Mouse (Mus musculus): ENCODE data around the gene Tas2r126. TPM values are rescaled to one million over a fixed set of nuclear protein-coding genes. Genes with fewer than 3 reads are reported as not detected.

Gene Tas2r126
- total RNA-seq (2012; rRNA removed): not detected in 2 replicates

DNA sequence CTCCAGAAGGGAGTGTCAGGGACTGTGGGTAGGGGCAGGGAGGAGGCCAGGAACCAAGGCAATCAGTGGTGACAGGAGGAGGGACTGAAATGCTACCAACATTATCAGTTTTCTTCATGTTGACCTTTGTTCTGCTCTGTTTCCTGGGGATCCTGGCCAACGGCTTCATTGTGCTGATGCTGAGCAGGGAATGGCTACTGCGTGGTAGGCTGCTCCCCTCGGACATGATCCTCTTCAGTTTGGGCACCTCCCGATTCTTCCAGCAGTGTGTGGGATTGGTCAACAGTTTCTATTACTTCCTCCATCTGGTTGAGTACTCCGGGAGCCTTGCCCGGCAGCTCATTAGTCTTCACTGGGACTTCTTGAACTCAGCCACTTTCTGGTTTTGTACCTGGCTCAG, at the start of gene Tas2r126:
Gene Tas2r126, plus strand, starts transcription at position 90 of the 400 bp plus-strand sequence.
- TF ChIP-seq CHD2 (IDR thresholded peaks at IDR 0.05; ENCODE audit: low read depth, low read length) (no peak), HCFC1 (IDR thresholded peaks at IDR 0.05; ENCODE audit: borderline replicate concordance, insufficient read depth, low read length) (no peak)
- H3K27ac ChIP-seq (ENCODE audit: insufficient read depth, low read depth, low read length, poor library complexity, severe bottlenecking): no peak within 1 kb of the TSS
- no peaks in the 10 kb centered on the region for H3K36me3 ChIP-seq (ENCODE audit: control insufficient read depth, insufficient read depth, low read length, poor library complexity, severe bottlenecking)
- H3K9ac ChIP-seq (ENCODE audit: insufficient read depth, low read depth, low read length, poor library complexity, severe bottlenecking): no peak within 1 kb of the TSS
- in situ Hi-C loops (cut with MboI; ENCODE audit: low sequenced_read_pairs in 2 of 2, unreplicated experiment in 2 of 2): no loop called here
- DNase-seq (ENCODE audit: low read depth, low spot score): no peak
- no peak within 1 kb of the TSS for H3K4me3 ChIP-seq (ENCODE audit: insufficient read depth in 1 of 2, low read depth in 1 of 2, low read length in 2 of 2, poor library complexity in 1 of 2, severe bottlenecking in 1 of 2)
- H3K4me1 ChIP-seq (ENCODE audit: control insufficient read depth in 2 of 2, insufficient read depth in 2 of 2, low read length in 2 of 2, poor library complexity in 1 of 2): no peaks in the 10 kb centered on the region
- H3K9me3 ChIP-seq (ENCODE audit: control insufficient read depth, insufficient read depth, low read depth, low read length): no peaks in the 10 kb centered on the region

- DNase-seq (ENCODE audit: low read depth, low spot score): no peak
- in situ Hi-C loops (cut with MboI; ENCODE audit: low sequenced_read_pairs in 2 of 2, unreplicated experiment in 2 of 2): no loop called here
- H3K27ac ChIP-seq (ENCODE audit: insufficient read depth, low read depth, low read length, poor library complexity, severe bottlenecking): no peak overlapping the region
- no peak for TF ChIP-seq HCFC1 (IDR thresholded peaks at IDR 0.05; ENCODE audit: borderline replicate concordance, insufficient read depth, low read length)
- no peak for TF ChIP-seq ZC3H11A (IDR thresholded peaks at IDR 0.05; ENCODE audit: borderline replicate concordance, low read depth, low read length)
- TF ChIP-seq CHD2 (IDR thresholded peaks at IDR 0.05; ENCODE audit: low read depth, low read length): no peak
- TF ChIP-seq ZNF384 (IDR thresholded peaks at IDR 0.05; ENCODE audit: low read depth, low read length): no peak
- no peak for TF ChIP-seq MAFK (IDR thresholded peaks at IDR 0.05; ENCODE audit: insufficient read depth, low read depth, low read length)
- H3K9me3 ChIP-seq (ENCODE audit: control insufficient read depth, insufficient read depth, low read depth, low read length): no peaks in the 10 kb centered on the region
- H3K4me1 ChIP-seq (ENCODE audit: control insufficient read depth in 2 of 2, insufficient read depth in 2 of 2, low read length in 2 of 2, poor library complexity in 1 of 2): no peaks in the 10 kb centered on the region
- no peak overlapping the region for H3K9ac ChIP-seq (ENCODE audit: insufficient read depth, low read depth, low read length, poor library complexity, severe bottlenecking)
- H3K4me3 ChIP-seq (ENCODE audit: insufficient read depth in 1 of 2, low read depth in 1 of 2, low read length in 2 of 2, poor library complexity in 1 of 2, severe bottlenecking in 1 of 2): no peak overlapping the region
- H3K36me3 ChIP-seq (ENCODE audit: control insufficient read depth, insufficient read depth, low read length, poor library complexity, severe bottlenecking): no peaks in the 10 kb centered on the region
Observed at GRCm38 (mm10) chr6:42385635-42386034, 48.7 kb upstream of the Tas2r126 start.

DNA sequence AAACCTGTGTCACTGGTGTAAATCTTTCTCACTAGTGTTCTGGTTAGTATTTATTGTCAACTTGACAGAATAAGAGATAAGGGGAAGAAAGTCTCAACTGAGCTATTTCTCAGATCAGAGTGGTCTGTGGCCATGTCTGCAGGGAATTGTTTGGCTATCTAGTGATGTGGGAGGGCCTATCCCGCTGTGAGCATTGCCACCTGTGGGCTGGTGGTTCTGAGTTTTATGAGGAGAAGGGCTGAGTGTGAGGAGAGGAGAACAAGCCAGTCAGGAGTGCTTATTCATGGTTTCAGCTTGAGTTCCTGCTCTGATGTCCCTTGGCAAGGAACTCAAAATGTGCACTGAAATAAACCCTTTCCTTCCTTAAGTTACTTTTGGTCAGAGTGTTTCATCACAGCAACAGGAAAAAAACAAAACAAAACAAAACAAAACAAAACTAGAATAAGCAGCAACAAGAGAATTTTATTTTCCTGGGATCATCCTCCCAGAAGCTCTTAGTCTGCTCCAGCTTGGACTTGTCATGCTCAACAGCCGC, 42.5 kb upstream of the Tas2r126 start:
- Histone ChIP-seq H3K36me3 (ENCODE audit: control insufficient read depth, insufficient read depth, low read length, poor library complexity, severe bottlenecking) (no peaks in the 10 kb centered on the region), H3K27ac (ENCODE audit: insufficient read depth, low read depth, low read length, poor library complexity, severe bottlenecking) (no peak overlapping the region), H3K9ac (ENCODE audit: insufficient read depth, low read depth, low read length, poor library complexity, severe bottlenecking) (no peak overlapping the region), H3K4me3 (ENCODE audit: insufficient read depth in 1 of 2, low read depth in 1 of 2, low read length in 2 of 2, poor library complexity in 1 of 2, severe bottlenecking in 1 of 2) (no peak overlapping the region), H3K9me3 (ENCODE audit: control insufficient read depth, insufficient read depth, low read depth, low read length) (no peaks in the 10 kb centered on the region), H3K4me1 (ENCODE audit: control insufficient read depth in 2 of 2, insufficient read depth in 2 of 2, low read length in 2 of 2, poor library complexity in 1 of 2) (no peaks in the 10 kb centered on the region)
- in situ Hi-C loops (cut with MboI; ENCODE audit: low sequenced_read_pairs in 2 of 2, unreplicated experiment in 2 of 2): no loop called here
- TF ChIP-seq ZNF384 (IDR thresholded peaks at IDR 0.05; ENCODE audit: low read depth, low read length) (no peak), CHD2 (IDR thresholded peaks at IDR 0.05; ENCODE audit: low read depth, low read length) (no peak), MAFK (IDR thresholded peaks at IDR 0.05; ENCODE audit: insufficient read depth, low read depth, low read length) (no peak), ZC3H11A (IDR thresholded peaks at IDR 0.05; ENCODE audit: borderline replicate concordance, low read depth, low read length) (no peak), HCFC1 (IDR thresholded peaks at IDR 0.05; ENCODE audit: borderline replicate concordance, insufficient read depth, low read length) (no peak)
- DNase-seq (ENCODE audit: low read depth, low spot score): no peak

DNA sequence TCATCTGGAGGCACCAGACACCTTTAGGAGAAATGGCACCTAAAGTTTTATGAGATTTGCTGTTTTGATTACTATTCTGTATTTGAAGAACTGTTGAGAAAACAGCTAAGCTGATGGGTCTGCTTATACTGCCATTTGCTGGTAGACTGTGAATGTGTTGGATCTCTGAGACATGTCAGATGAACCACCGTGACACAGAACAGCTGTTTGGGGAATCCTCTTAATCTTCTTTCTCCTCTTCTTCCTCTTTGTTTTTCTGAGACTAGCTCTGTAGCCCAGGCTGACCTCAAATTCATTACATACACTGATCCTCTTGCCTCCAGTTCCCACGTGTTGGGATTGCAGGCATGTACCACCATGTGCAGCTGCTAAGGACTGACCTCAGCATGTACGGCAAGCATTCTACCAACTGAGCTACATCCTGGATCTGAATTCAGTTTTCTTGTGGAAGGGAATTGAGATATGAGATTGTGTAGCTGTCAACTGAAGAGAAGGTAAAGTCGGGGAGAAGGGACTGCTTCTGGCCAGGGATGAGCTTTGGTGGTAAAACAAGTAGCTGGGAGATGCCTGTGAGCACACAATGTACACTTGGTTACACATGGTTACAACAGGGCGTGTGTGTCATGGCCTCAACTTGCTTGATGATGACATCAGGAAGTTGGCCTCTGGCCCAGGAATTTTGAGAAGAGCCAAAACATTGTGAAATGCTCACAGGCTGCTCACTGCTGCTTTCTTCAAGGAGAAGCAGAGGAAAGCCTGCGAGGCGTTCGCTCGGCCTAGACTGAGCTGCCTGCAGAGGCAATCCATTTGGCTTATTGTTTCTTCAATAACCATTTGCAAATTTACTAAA, 38.1 kb upstream of the Tas2r126 start:
- TF ChIP-seq ZNF384 (IDR thresholded peaks at IDR 0.05; ENCODE audit: low read depth, low read length): no peak
- Histone ChIP-seq H3K27ac (ENCODE audit: insufficient read depth, low read depth, low read length, poor library complexity, severe bottlenecking) (no peak overlapping the region), H3K4me1 (ENCODE audit: control insufficient read depth in 2 of 2, insufficient read depth in 2 of 2, low read length in 2 of 2, poor library complexity in 1 of 2) (no peaks in the 10 kb centered on the region), H3K4me3 (ENCODE audit: insufficient read depth in 1 of 2, low read depth in 1 of 2, low read length in 2 of 2, poor library complexity in 1 of 2, severe bottlenecking in 1 of 2) (no peak overlapping the region), H3K36me3 (ENCODE audit: control insufficient read depth, insufficient read depth, low read length, poor library complexity, severe bottlenecking) (no peaks in the 10 kb centered on the region), H3K9ac (ENCODE audit: insufficient read depth, low read depth, low read length, poor library complexity, severe bottlenecking) (no peak overlapping the region), H3K9me3 (ENCODE audit: control insufficient read depth, insufficient read depth, low read depth, low read length) (no peaks in the 10 kb centered on the region)
- DNase-seq (ENCODE audit: low read depth, low spot score): no peak
- in situ Hi-C loops (cut with MboI; ENCODE audit: low sequenced_read_pairs in 2 of 2, unreplicated experiment in 2 of 2): no loop called here

Measured in ES-E14 (cell line).